Mouse (Mus musculus) forebrain, embryonic 14.5 days (tissue): ENCODE results near the gene Klf11. TPM values are rescaled to one million over a fixed set of nuclear protein-coding genes. Genes with fewer than 3 reads are reported as not detected.

Source experiments
- ATAC-seq: fragments of 200-750 bp; cut with Nextera tagmentation; 2 replicates; pipeline ENCODE4 v1.8.0; 2017; ENCODE audit warnings: mild to moderate bottlenecking, moderate library complexity
- DNase-seq: peaks from one replicate; pipeline ENCODE4 v3.0.0-alpha.2; 2015; ENCODE audit warnings: low spot score
- H3K27ac ChIP-seq: fragments of 300-500 bp; sonication (generic); 2 replicates; pipeline ENCODE4 v1.5.1; 2014; ENCODE audit warnings: low read depth, mild to moderate bottlenecking, control low read depth, low read length, moderate library complexity
- H3K27me3 ChIP-seq: fragments of 300-500 bp; sonication (generic); replicated peaks from 2 replicates; pipeline ENCODE4 v1.6.1; 2014; ENCODE audit warnings: low read length, control low read depth, mixed read lengths; ENCODE audit not compliant: control insufficient read depth, insufficient read depth
- H3K36me3 ChIP-seq: fragments of 300-500 bp; sonication (generic); 2 replicates; pipeline ENCODE4 v1.6.1; 2014; ENCODE audit warnings: low read length, control low read depth; ENCODE audit not compliant: control insufficient read depth, insufficient read depth
- H3K4me1 ChIP-seq: fragments of 300-500 bp; sonication (generic); 2 replicates; pipeline ENCODE4 v1.6.1; 2014; ENCODE audit warnings: antibody characterized with exemption, low read length, control low read depth; ENCODE audit not compliant: control insufficient read depth, insufficient read depth
- H3K4me2 ChIP-seq: fragments of 300-500 bp; sonication (generic); 2 replicates; pipeline ENCODE4 v1.6.1; 2014; ENCODE audit warnings: mild to moderate bottlenecking, control low read depth, low read length
- H3K4me3 ChIP-seq: fragments of 300-500 bp; sonication (generic); 2 replicates; pipeline ENCODE4 v1.5.1; 2014; ENCODE audit warnings: low read depth, low read length, control low read depth
- H3K9ac ChIP-seq: fragments of 300-500 bp; sonication (generic); 2 replicates; pipeline ENCODE4 v1.6.1; 2014; ENCODE audit warnings: mild to moderate bottlenecking, low read length, control low read depth, moderate library complexity
- H3K9me3 ChIP-seq: fragments of 300-500 bp; sonication (generic); replicated peaks from 2 replicates; pipeline ENCODE4 v1.6.1; 2016; ENCODE audit warnings: low read length, control low read depth, mixed read lengths; ENCODE audit not compliant: control insufficient read depth
- WGBS: fragments of 180-500 bp; shearing (Covaris S2); extraction: QIAGEN DNeasy Blood & Tissue Kit; methylation state at CpG from one replicate; pipeline ENCODE4 v1.1.7; 2014; 5-methylcytosine and 5-hydroxymethylcytosine counted together
- polyA plus RNA-seq: library from polyadenylated mRNA; unstranded; fragments of >200 nt; fragmentation: Nextera tagmentation; extraction: Ambion mirVana; gene quantifications from 2 replicates; pipeline ENCODE4 v1.2.1, GENCODE M21; 2014

Gene Klf11
- polyA plus RNA-seq, 1 experiment from 2014 or later = 14.8 TPM

DNA sequence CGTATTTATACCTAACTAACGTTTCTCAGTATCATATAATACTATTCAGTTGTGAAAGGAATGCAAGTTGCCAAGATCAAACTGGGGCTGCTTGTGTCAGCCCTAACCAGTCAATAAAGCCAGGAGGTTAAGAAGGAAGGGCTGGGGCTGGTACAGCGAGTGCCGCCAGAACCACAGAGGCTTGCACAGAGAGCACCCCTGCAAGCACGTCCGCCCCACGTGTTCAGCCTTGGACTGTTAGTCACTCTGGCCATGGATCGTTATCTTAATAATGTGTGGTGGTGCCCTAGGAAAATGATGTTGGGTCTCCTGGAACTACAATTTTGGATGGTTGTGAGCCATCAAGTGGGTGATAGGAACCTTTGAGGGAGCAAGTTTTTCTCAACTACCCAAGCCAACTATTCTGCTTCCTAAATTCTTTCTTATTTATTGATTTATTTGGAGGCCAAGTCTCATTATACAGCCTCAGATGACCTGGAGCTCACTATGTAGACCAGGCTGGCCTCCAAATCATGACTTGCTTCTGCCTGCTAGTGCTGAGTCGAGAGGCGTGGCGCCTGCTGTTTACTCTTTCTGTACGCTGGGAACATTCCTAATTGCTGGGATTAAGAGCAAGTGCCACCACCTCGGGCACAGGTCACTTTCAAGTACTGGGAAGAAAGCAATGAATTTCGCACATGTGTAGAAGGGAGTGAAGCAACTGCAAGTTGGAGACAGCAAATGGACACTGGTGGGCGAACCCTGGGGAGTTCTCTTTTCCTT is 54.6 kb downstream of the Klf11 start:
- Histone ChIP-seq H3K27ac (no peak overlapping the region), H3K9ac (no peak overlapping the region), H3K4me1 (peaks cover 13% of the 10 kb centered on the region), H3K4me3 (no peak overlapping the region), H3K9me3 (no peaks in the 10 kb centered on the region), H3K27me3 (no peaks in the 10 kb centered on the region), H3K4me2 (no peak overlapping the region), H3K36me3 (peaks cover 3% of the 10 kb centered on the region; the same call in 1 of the 2 replicates)
- DNase-seq (no peak), ATAC-seq (no peak)
- 79% methylated on average over 15 of the region's 15 CpGs for WGBS

DNA sequence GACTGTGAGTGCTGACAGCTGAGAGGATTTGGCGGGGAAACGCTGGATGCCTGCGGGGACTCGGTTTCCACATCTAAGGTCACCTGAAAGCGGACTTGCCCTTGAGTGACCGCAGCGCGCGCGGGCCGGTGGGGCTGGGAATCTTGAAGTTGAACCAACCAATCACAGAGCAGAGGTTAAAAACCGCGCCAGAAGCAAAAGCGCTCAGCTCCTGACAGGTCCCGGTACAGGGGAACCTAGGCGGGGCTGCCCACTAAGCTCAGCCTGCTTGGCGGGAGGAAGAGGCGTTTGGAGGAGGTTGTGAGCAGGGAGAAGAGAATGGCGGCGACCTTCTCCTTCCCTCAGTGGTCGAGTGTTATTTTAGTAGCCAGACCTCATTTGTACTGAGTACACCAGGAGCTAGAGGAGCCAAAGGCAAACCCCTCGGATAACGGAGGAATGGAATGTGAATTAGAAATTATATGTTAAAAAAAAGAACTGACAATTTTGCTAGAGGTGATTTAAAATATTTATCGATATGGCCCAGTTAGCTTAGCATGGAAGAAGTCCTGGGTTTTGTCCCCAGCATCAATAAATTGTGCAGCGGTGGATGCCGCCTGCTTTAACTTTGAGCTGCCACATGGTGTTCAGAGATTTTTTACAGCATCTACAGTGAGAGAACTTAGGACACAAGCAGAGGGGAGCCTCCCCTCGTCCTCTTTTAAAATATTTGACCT is 55.8 kb downstream of the Klf11 start:
- no peak; the same call in 1 of the 2 replicates for ATAC-seq
- peak; percentile 52 for DNase-seq
- WGBS = under 1% methylated on average over 27 of the region's 27 CpGs
- Histone ChIP-seq H3K4me3 (peak overlapping the region; percentile 86), H3K9ac (peak overlapping the region; percentile 83), H3K4me2 (peak overlapping the region; percentile 70), H3K27me3 (no peaks in the 10 kb centered on the region), H3K4me1 (peaks cover 13% of the 10 kb centered on the region), H3K9me3 (no peaks in the 10 kb centered on the region), H3K27ac (no peak overlapping the region), H3K36me3 (peaks cover 11% of the 10 kb centered on the region)

DNA sequence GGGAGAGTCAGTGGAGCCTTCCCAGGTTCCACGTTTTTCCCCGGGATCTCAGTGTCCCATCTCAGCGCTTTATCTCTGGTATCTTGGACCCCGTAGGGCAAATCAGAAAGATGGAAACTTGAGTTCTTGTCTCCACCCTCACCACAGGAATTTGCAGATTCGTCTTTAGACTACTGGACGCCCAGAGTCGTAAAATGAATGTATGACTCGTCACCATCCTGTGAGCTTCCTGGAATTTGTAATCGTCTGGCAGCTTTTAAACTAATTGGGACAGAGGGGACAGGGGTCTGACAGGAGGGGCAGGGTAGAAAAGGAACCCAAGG is 56.4 kb downstream of the Klf11 start:
- H3K4me3 ChIP-seq = peak overlapping the region; percentile 86
- peak overlapping the region; percentile 83 for H3K9ac ChIP-seq
- ATAC-seq (no peak), DNase-seq (no peak)
- 0% methylated on average over 9 of the region's 9 CpGs for WGBS
- peaks cover 17% of the 10 kb centered on the region for H3K36me3 ChIP-seq
- peak overlapping the region; percentile 70 for H3K4me2 ChIP-seq
- H3K27me3 ChIP-seq = no peaks in the 10 kb centered on the region
- no peak overlapping the region for H3K27ac ChIP-seq
- H3K4me1 ChIP-seq = peaks cover 13% of the 10 kb centered on the region
- H3K9me3 ChIP-seq = no peaks in the 10 kb centered on the region

DNA sequence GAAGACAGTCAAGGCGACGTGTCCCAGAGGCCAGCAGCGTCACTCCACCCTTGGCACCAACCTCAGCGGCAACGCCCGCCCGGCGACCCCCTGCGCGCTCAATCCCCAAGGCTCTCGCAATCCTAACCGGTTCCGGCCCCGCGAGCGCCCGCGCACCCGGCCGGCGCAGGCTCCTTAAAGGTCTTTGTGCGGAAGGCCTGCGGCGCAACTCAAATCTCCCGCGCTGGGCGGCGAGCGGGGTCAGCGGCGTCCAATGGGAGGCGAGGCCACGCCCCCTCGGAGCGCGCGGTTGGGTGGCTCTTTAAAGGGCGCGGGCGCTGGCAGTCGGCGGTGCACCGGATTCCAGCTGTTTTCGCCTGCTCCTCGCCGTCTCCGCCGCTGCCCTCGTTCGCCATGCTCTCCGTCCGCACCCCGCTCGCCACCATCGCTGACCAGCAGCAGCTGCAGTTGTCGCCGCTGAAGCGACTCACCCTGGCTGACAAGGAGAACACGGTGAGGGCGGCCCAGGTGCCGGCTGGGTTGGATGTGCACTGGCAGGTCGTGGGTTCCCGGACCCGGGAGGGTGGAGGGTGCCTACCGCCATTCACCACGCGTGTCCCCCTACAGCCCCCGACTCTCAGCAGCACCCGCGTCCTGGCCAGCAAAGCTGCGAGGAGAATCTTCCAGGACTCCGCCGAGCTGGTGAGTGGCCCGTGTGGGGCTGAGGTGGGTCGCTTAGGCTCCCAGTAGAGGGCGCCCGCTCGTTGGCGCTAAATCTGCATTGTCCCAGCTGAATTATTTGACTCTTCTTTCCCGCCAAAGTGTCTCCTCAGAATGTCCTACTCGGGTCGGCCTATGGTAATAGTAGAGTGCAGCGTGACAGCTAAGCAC is 57.1 kb downstream of the Klf11 start, which contains the start of gene Rrm2:
TSS of gene Rrm2 (plus strand) at position 288 of the 870 bp plus-strand sequence.
- Histone ChIP-seq H3K27ac (peak within 1 kb of the TSS; percentile 70), H3K9me3 (no peaks in the 10 kb centered on the region), H3K27me3 (no peaks in the 10 kb centered on the region), H3K9ac (peak within 1 kb of the TSS; percentile 83), H3K4me3 (peak within 1 kb of the TSS; percentile 86), H3K4me2 (peak within 1 kb of the TSS; percentile 70), H3K36me3 (peaks cover 24% of the 10 kb centered on the region), H3K4me1 (peaks cover 13% of the 10 kb centered on the region)
- WGBS = under 1% methylated on average over 83 of the region's 83 CpGs
- peak; percentile 92 for ATAC-seq
- DNase-seq = peak; percentile 96

DNA sequence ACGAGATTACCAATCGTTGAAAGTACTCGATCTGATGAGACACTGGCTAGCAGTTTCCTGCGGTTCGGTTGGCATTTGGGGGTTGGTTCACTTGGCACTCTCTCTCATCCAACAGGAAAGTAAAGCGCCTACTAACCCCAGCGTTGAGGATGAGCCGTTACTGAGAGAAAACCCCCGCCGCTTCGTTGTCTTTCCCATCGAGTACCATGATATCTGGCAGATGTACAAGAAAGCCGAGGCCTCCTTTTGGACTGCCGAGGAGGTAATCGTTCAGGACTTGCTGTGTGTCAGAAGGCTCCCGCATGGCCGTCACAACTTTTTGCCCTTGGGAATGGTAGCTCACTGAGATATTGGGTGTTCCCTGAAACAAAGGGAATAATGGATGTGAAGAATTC is 57.7 kb downstream of the Klf11 start:
- Histone ChIP-seq H3K27ac (no peak overlapping the region; the same call in 1 of the 2 replicates), H3K4me3 (peak overlapping the region; percentile 86), H3K27me3 (no peaks in the 10 kb centered on the region), H3K9me3 (no peaks in the 10 kb centered on the region), H3K4me2 (peak overlapping the region; percentile 70), H3K36me3 (peaks cover 27% of the 10 kb centered on the region), H3K9ac (peak overlapping the region; percentile 83), H3K4me1 (peaks cover 13% of the 10 kb centered on the region)
- DNase-seq (no peak), ATAC-seq (0 out of 2 replicates have a peak, but pooled peaks have one; percentile 0)
- under 1% methylated on average over 17 of the region's 17 CpGs for WGBS

DNA sequence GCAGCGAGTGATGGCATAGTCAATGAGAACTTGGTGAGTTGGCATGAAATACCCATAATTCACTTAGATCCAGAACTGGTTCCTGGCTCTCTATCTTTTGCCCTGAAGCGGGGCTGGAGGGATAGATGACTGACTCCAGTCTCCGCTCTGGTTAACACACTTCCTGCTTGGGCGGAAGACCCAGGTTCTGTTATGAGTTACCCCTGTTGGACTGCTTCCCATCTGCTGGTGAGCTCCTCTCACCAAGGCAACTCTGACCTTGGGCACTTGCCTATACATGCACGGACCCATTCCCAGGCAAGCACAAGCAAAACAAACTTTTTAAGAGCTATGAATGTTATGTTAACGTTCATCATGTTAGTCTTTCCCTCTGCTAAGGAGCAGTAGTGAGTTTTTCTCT is 58.3 kb downstream of the Klf11 start:
- no peaks in the 10 kb centered on the region for H3K9me3 ChIP-seq
- H3K27me3 ChIP-seq = no peaks in the 10 kb centered on the region
- ATAC-seq = no peak
- 25% methylated on average over 6 of the region's 6 CpGs for WGBS
- H3K36me3 ChIP-seq = peaks cover 31% of the 10 kb centered on the region
- no peak overlapping the region for H3K27ac ChIP-seq
- H3K4me2 ChIP-seq = peak overlapping the region; percentile 70
- H3K9ac ChIP-seq = peak overlapping the region; percentile 83
- no peak for DNase-seq
- peak overlapping the region; percentile 86 for H3K4me3 ChIP-seq
- peaks cover 13% of the 10 kb centered on the region for H3K4me1 ChIP-seq

DNA sequence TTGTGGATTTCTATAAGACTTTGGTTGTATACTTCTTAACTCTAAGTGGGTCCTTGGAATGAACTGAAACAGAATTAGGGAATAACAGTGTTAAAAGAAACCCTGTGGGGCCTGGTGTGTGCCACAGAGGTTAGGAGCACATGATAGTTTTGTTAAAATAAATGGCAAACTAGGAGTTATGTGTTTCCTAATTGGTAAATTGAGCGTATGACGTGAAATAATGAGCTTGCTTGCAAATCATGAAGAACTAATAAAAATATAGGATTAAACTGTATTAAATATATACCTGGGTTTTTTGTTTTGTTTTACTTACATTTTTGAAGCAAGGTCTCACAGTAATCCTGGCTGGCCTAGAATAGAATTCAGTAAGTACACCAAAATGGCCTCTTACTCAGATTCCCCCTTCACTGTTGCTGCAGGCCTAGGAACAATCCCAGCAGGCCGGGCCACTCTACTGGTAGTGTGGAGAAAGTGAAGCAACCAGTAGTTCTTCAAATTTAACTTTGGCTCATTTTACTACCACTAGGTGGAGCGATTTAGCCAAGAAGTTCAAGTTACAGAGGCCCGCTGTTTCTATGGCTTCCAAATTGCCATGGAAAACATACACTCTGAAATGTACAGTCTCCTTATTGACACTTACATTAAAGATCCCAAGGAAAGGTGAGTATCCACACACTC is 58.9 kb downstream of the Klf11 start:
- ATAC-seq (peak; percentile 7; the same call in 1 of the 2 replicates), DNase-seq (peak; percentile 95)
- Histone ChIP-seq H3K27me3 (no peaks in the 10 kb centered on the region), H3K4me2 (peak overlapping the region; percentile 70), H3K9me3 (no peaks in the 10 kb centered on the region), H3K27ac (no peak overlapping the region), H3K4me3 (peak overlapping the region; percentile 86), H3K36me3 (peaks cover 34% of the 10 kb centered on the region), H3K4me1 (peaks cover 13% of the 10 kb centered on the region), H3K9ac (peak overlapping the region; percentile 83)
- WGBS = 23% methylated on average over 5 of the region's 5 CpGs

DNA sequence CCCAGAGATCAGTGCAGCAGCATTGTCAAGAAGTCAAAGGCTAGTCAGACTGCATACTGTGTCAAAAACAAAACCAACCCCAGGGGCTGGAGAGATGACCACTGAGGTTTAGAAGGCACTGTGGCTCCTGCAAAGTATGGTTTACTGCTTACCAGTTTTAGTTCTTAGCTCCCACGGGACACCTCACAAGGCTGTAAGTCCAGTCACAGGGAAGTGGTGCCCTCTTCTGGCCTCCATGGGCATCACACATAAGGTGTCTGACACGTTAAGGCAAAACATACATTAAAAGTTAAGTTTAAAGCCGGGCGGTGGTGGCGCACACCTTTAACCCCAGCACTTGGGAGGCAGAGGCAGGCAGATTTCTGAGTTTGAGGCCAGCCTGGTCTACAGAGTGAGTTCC is 59.6 kb downstream of the Klf11 start:
- WGBS = 59% methylated on average over 5 of the region's 5 CpGs
- Histone ChIP-seq H3K36me3 (peaks cover 34% of the 10 kb centered on the region), H3K27me3 (no peaks in the 10 kb centered on the region), H3K4me1 (peaks cover 13% of the 10 kb centered on the region), H3K4me2 (peak overlapping the region; percentile 70), H3K9me3 (no peaks in the 10 kb centered on the region), H3K27ac (no peak overlapping the region), H3K4me3 (peak overlapping the region; percentile 13; the same call in 1 of the 2 replicates), H3K9ac (no peak overlapping the region)
- DNase-seq = peak; percentile 40
- no peak for ATAC-seq
